Comparison of ENCODE assay signal across 18 mouse cellular contexts in genomic region chr19:43797216-43797615, GRCm38 (mm10). TPM values are rescaled to one million over a fixed set of nuclear protein-coding genes. Genes with fewer than 3 reads are reported as not detected.
DNase-seq lines count a peak whose midpoint lies in the region; ATAC-seq and TF ChIP-seq lines count a peak whose summit lies in the region.
"Had no signal": no experiment of that assay in that cellular context is flagged by ENCODE, and none has a peak within 500 bp of the region (broad histone marks: within the 10 kb centered on the region; RNA-seq: fewer than 3 reads in every experiment).

No protein-coding gene starts in this region.

- no peaks in the 10 kb centered on the region for H3K4me1 ChIP-seq in intestine, embryonic 14.5 days (replicated peaks; ENCODE audit: control insufficient read depth, insufficient read depth, low read length)
- H3K4me1 ChIP-seq in intestine, postnatal 0 days (replicated peaks; ENCODE audit: control insufficient read depth, insufficient read depth, low read length): no peaks in the 10 kb centered on the region
- H3K4me1 ChIP-seq in liver, embryonic 14.5 days (replicated peaks; ENCODE audit: control insufficient read depth in 2 of 2, insufficient read depth in 2 of 2, low read length in 1 of 2): no peaks in the 10 kb centered on the region; a peak in 1 of 4 replicates
- no peaks in the 10 kb centered on the region for H3K4me1 ChIP-seq in neural tube, embryonic 15.5 days
- H3K4me1 ChIP-seq: embryonic facial prominence, embryonic 12.5 days; hindbrain, embryonic 13.5 days; limb, embryonic 15.5 days; neural tube, embryonic 12.5 days had no signal

- H3K9me3 ChIP-seq in intestine, embryonic 14.5 days (ENCODE audit: control insufficient read depth, low read length): no peaks in the 10 kb centered on the region
- no peaks in the 10 kb centered on the region for H3K9me3 ChIP-seq in intestine, postnatal 0 days (ENCODE audit: control insufficient read depth)
- no peaks in the 10 kb centered on the region for H3K9me3 ChIP-seq in liver, embryonic 14.5 days (ENCODE audit: control insufficient read depth, low read length)
- H3K9me3 ChIP-seq in neural tube, embryonic 15.5 days (replicated peaks): no peaks in the 10 kb centered on the region
- H3K9me3 ChIP-seq: embryonic facial prominence, embryonic 12.5 days; hindbrain, embryonic 13.5 days; limb, embryonic 15.5 days; neural tube, embryonic 12.5 days had no signal

- H3K4me3 ChIP-seq in intestine, embryonic 14.5 days (ENCODE audit: low read depth, low read length): no peak overlapping the region
- H3K4me3 ChIP-seq in intestine, postnatal 0 days (ENCODE audit: low read depth, low read length): no peak overlapping the region
- no peak overlapping the region for H3K4me3 ChIP-seq in liver, embryonic 14.5 days (ENCODE audit: insufficient read depth in 1 of 2, low read depth in 2 of 2, low read length in 2 of 2)
- H3K4me3 ChIP-seq in neural tube, embryonic 15.5 days (replicated peaks): no peak overlapping the region
- H3K4me3 ChIP-seq: embryonic facial prominence, embryonic 12.5 days; heart, adult 2 months; hindbrain, embryonic 13.5 days; limb, embryonic 15.5 days; neural tube, embryonic 12.5 days had no signal

- 73% methylated on average over 5 of the region's 5 CpGs for WGBS in intestine, embryonic 14.5 days
- WGBS in intestine, postnatal 0 days: 51% methylated on average over 5 of the region's 5 CpGs
- WGBS in liver, embryonic 14.5 days (ENCODE audit: insufficient replicate concordance): 48% methylated on average over 5 of the region's 5 CpGs
- WGBS in neural tube, embryonic 15.5 days: 81% methylated on average over 5 of the region's 5 CpGs

- no peaks in the 10 kb centered on the region for H3K27me3 ChIP-seq in intestine, embryonic 14.5 days (replicated peaks; ENCODE audit: control insufficient read depth, insufficient read depth, low read length)
- no peaks in the 10 kb centered on the region for H3K27me3 ChIP-seq in intestine, postnatal 0 days (replicated peaks; ENCODE audit: control insufficient read depth, insufficient read depth, low read length)
- H3K27me3 ChIP-seq in liver, embryonic 14.5 days (ENCODE audit: control insufficient read depth, insufficient read depth, low read length): no peaks in the 10 kb centered on the region
- no peaks in the 10 kb centered on the region for H3K27me3 ChIP-seq in neural tube, embryonic 15.5 days (replicated peaks)
- H3K27me3 ChIP-seq: embryonic facial prominence, embryonic 12.5 days; hindbrain, embryonic 13.5 days; limb, embryonic 15.5 days; neural tube, embryonic 12.5 days had no signal

- no peak overlapping the region for H3K27ac ChIP-seq in intestine, embryonic 14.5 days (ENCODE audit: low read depth)
- H3K27ac ChIP-seq in intestine, postnatal 0 days (ENCODE audit: low read depth, low read length): no peak overlapping the region
- no peak overlapping the region for H3K27ac ChIP-seq in liver, embryonic 14.5 days
- no peak overlapping the region for H3K27ac ChIP-seq in neural tube, embryonic 15.5 days (replicated peaks)
- H3K27ac ChIP-seq: embryonic facial prominence, embryonic 12.5 days; heart, adult 2 months; hindbrain, embryonic 13.5 days; limb, embryonic 15.5 days; neural tube, embryonic 12.5 days had no signal

- DNase-seq in intestine, embryonic 14.5 days (ENCODE audit: low spot score): peak; percentile 49
- DNase-seq in 416B (ENCODE audit: low read depth): peak; percentile 46
- peak; percentile 83 for DNase-seq in adrenal gland, postnatal 14 days
- DNase-seq in liver, embryonic 14.5 days (ENCODE audit: low read depth in 3 of 3, low spot score in 3 of 3): no peak
- no peak for DNase-seq in lung, postnatal 14 days
- no peak for DNase-seq in frontal cortex, postnatal 14 days (ENCODE audit: low spot score in 2 of 2)
- DNase-seq: kidney, adult 18-20 months; kidney, postnatal 4 days; retina, postnatal 1 day; thymus, adult 2 months had no signal

- H3K36me3 ChIP-seq in intestine, embryonic 14.5 days (ENCODE audit: control insufficient read depth, insufficient read depth, low read length): no peaks in the 10 kb centered on the region
- peaks cover 26% of the 10 kb centered on the region; the same call in 1 of the 2 replicates for H3K36me3 ChIP-seq in intestine, postnatal 0 days (ENCODE audit: control insufficient read depth, insufficient read depth)
- no peaks in the 10 kb centered on the region for H3K36me3 ChIP-seq in liver, embryonic 14.5 days (replicated peaks; ENCODE audit: control insufficient read depth, insufficient read depth, low read depth)
- no peaks in the 10 kb centered on the region for H3K36me3 ChIP-seq in neural tube, embryonic 15.5 days
- H3K36me3 ChIP-seq: embryonic facial prominence, embryonic 12.5 days; hindbrain, embryonic 13.5 days; limb, embryonic 15.5 days; neural tube, embryonic 12.5 days had no signal

- H3K9ac ChIP-seq in intestine, embryonic 14.5 days (ENCODE audit: low read length): no peak overlapping the region
- H3K9ac ChIP-seq in intestine, postnatal 0 days (ENCODE audit: low read depth, low read length): no peak overlapping the region
- H3K9ac ChIP-seq in liver, embryonic 14.5 days (replicated peaks): no peak overlapping the region
- no peak overlapping the region for H3K9ac ChIP-seq in neural tube, embryonic 15.5 days (replicated peaks)
- H3K9ac ChIP-seq: embryonic facial prominence, embryonic 12.5 days; hindbrain, embryonic 13.5 days; limb, embryonic 15.5 days; neural tube, embryonic 12.5 days had no signal

- no peak overlapping the region for H3K4me2 ChIP-seq in intestine, embryonic 14.5 days (ENCODE audit: low read length)
- no peak overlapping the region for H3K4me2 ChIP-seq in intestine, postnatal 0 days (replicated peaks; ENCODE audit: low read depth)
- no peak overlapping the region for H3K4me2 ChIP-seq in liver, embryonic 14.5 days (ENCODE audit: low read depth)
- H3K4me2 ChIP-seq in neural tube, embryonic 15.5 days: no peak overlapping the region
- H3K4me2 ChIP-seq: embryonic facial prominence, embryonic 12.5 days; hindbrain, embryonic 13.5 days; limb, embryonic 15.5 days; neural tube, embryonic 12.5 days had no signal

- no peak for TF ChIP-seq CTCF in intestine, postnatal 0 days (IDR thresholded peaks at IDR 0.05; ENCODE audit: low read depth)
- TF ChIP-seq CTCF in liver, embryonic 14.5 days (IDR thresholded peaks at IDR 0.05; ENCODE audit: low read depth): no peak

- ATAC-seq in intestine, embryonic 14.5 days (replicated peaks; ENCODE audit: low FRiP score, low TSS enrichment, low read depth): no peak
- ATAC-seq in intestine, postnatal 0 days: no peak
- ATAC-seq in liver, embryonic 14.5 days (ENCODE audit: insufficient read depth): peak; percentile 55
- no peak for ATAC-seq in neural tube, embryonic 15.5 days (ENCODE audit: low FRiP score)
- ATAC-seq: forebrain, embryonic 16.5 days had no signal

- TF ChIP-seq EP300 in liver, embryonic 14.5 days (IDR thresholded peaks at IDR 0.05; ENCODE audit: low read depth): no peak

RNA-seq across cellular contexts. Expression of gene Abcc2, which starts 15.2 kb away (rescaled TPM):
- polyA plus RNA-seq in intestine, embryonic 14.5 days (2014; fragmentation: Nextera tagmentation; extraction: Ambion mirVana): 3.8 and 5.3 TPM in 2 replicates
- polyA plus RNA-seq in intestine, postnatal 0 days (2015; fragmentation: Nextera tagmentation; extraction: Ambion mirVana): 90.5 and 129 TPM in 2 replicates
- 1.8 and 17.0 TPM in 2 replicates for total RNA-seq in adrenal gland, postnatal 14 days (2021)
- 12.9 and 13.4 TPM in 2 replicates for polyA plus RNA-seq in liver, embryonic 14.5 days (2012; rRNA removed)
- polyA plus RNA-seq in liver, embryonic 14.5 days (2014; fragmentation: Nextera tagmentation; extraction: Ambion mirVana): 9.5 and 10.6 TPM in 2 replicates
- 0.06 and 0.15 TPM in 2 replicates for polyA plus RNA-seq in neural tube, embryonic 15.5 days (2015; fragmentation: Nextera tagmentation; extraction: Ambion mirVana)
- total RNA-seq: heart, adult 2 months had no signal
- polyA plus RNA-seq: forebrain, embryonic 16.5 days had no signal

RNA-seq across cellular contexts. Expression of gene Cox15, which starts 44.4 kb away (rescaled TPM):
- 9.9 and 10.0 TPM in 2 replicates for polyA plus RNA-seq in intestine, embryonic 14.5 days (2014; fragmentation: Nextera tagmentation; extraction: Ambion mirVana)
- polyA plus RNA-seq in intestine, postnatal 0 days (2015; fragmentation: Nextera tagmentation; extraction: Ambion mirVana): 15.3 and 16.8 TPM in 2 replicates
- total RNA-seq in adrenal gland, postnatal 14 days (2021): 31.8 and 32.4 TPM in 2 replicates
- 7.2 and 8.0 TPM in 2 replicates for polyA plus RNA-seq in liver, embryonic 14.5 days (2012; rRNA removed)
- polyA plus RNA-seq in liver, embryonic 14.5 days (2014; fragmentation: Nextera tagmentation; extraction: Ambion mirVana): 3.2 TPM in 2 replicates
- polyA plus RNA-seq in neural tube, embryonic 15.5 days (2015; fragmentation: Nextera tagmentation; extraction: Ambion mirVana): 11.9 and 17.6 TPM in 2 replicates

RNA-seq across cellular contexts. Expression of gene Cutc, which starts 44.4 kb away (rescaled TPM):
- 20.6 and 21.2 TPM in 2 replicates for polyA plus RNA-seq in intestine, embryonic 14.5 days (2014; fragmentation: Nextera tagmentation; extraction: Ambion mirVana)
- polyA plus RNA-seq in intestine, postnatal 0 days (2015; fragmentation: Nextera tagmentation; extraction: Ambion mirVana): 21.2 and 23.2 TPM in 2 replicates
- 14.9 and 18.0 TPM in 2 replicates for total RNA-seq in adrenal gland, postnatal 14 days (2021)
- 4.4 and 6.7 TPM in 2 replicates for polyA plus RNA-seq in liver, embryonic 14.5 days (2012; rRNA removed)
- polyA plus RNA-seq in liver, embryonic 14.5 days (2014; fragmentation: Nextera tagmentation; extraction: Ambion mirVana): 9.7 and 13.2 TPM in 2 replicates
- polyA plus RNA-seq in neural tube, embryonic 15.5 days (2015; fragmentation: Nextera tagmentation; extraction: Ambion mirVana): 6.5 and 11.3 TPM in 2 replicates

Comparison
In these comparisons a context has a peak if more than half of its experiments do, and no peak if none do; other contexts are left out.
1. DNase-seq: peak in intestine, embryonic 14.5 days (single experiment), 416B (single experiment) and adrenal gland, postnatal 14 days (single experiment); none in liver, embryonic 14.5 days (0 of 3), lung, postnatal 14 days (single experiment) and frontal cortex, postnatal 14 days (0 of 2).